Comparison of ENCODE assay signal across 25 mouse cellular contexts in genomic region chr7:143033581-143033980, GRCm38 (mm10). TPM values are rescaled to one million over a fixed set of nuclear protein-coding genes. Genes with fewer than 3 reads are reported as not detected.
DNase-seq lines count a peak whose midpoint lies in the region; ATAC-seq lines count a peak whose summit lies in the region.
"Had no signal": no experiment of that assay in that cellular context is flagged by ENCODE, and none has a peak within 500 bp of the region (broad histone marks: within the 10 kb centered on the region; RNA-seq: fewer than 3 reads in every experiment).

No protein-coding gene starts in this region.

- H3K9ac ChIP-seq in heart, embryonic 12.5 days = no peak overlapping the region
- H3K9ac ChIP-seq: forebrain, postnatal 0 days; hindbrain, embryonic 13.5 days; limb, embryonic 13.5 days; liver, embryonic 13.5 days; lung, embryonic 15.5 days; midbrain, embryonic 15.5 days; neural tube, embryonic 15.5 days had no signal

- WGBS in heart, embryonic 12.5 days = 72% methylated on average over 4 of the region's 4 CpGs

- no peak overlapping the region for H3K4me2 ChIP-seq in heart, embryonic 12.5 days
- H3K4me2 ChIP-seq: hindbrain, embryonic 13.5 days; limb, embryonic 13.5 days; liver, embryonic 13.5 days; lung, embryonic 15.5 days; midbrain, embryonic 15.5 days; neural tube, embryonic 15.5 days had no signal

- peak; percentile 27 to 70 for DNase-seq in adrenal gland, adult (ENCODE audit: inconsistent age in 2 of 2, low spot score in 1 of 2)
- DNase-seq in adrenal gland, postnatal 4 days (ENCODE audit: low spot score in 2 of 2) = no peak
- DNase-seq in cerebellum, postnatal 25 days = peak; percentile 63 to 77
- peak; percentile 57 for DNase-seq in heart, postnatal 4 days
- DNase-seq in lung, postnatal 14 days = peak; percentile 65
- no peak for DNase-seq in lung, postnatal 25 days (ENCODE audit: low spot score)
- DNase-seq: cerebellum, adult 11-12 months; embryo, embryonic 11 days; forebrain, postnatal 0 days; kidney, adult 8-10 months; liver, embryonic 13.5 days; right cerebral cortex, postnatal 14 days; spleen, adult 18-20 months; thymus, postnatal 25 days had no signal

- no peak for ATAC-seq in cerebellum, adult (ENCODE audit: insufficient number of reproducible peaks, low FRiP score, low TSS enrichment)
- no peak for ATAC-seq in heart, embryonic 12.5 days (ENCODE audit: insufficient number of reproducible peaks, low FRiP score)
- ATAC-seq: CD4-positive, CD25-positive, alpha-beta regulatory T cell, adult 4 months; forebrain, postnatal 0 days; inflammation-experienced regulatory T-cells, adult 6 months; midbrain, embryonic 15.5 days; Patski had no signal

- no peak overlapping the region for H3K27ac ChIP-seq in heart, embryonic 12.5 days (ENCODE audit: poor library complexity, severe bottlenecking)
- H3K27ac ChIP-seq: hindbrain, embryonic 13.5 days; limb, embryonic 13.5 days; liver, embryonic 13.5 days; lung, embryonic 15.5 days; midbrain, embryonic 15.5 days; neural tube, embryonic 15.5 days had no signal

- 0 out of 2 replicates have a peak, but pooled peaks cover 5% of the 10 kb centered on the region for H3K36me3 ChIP-seq in heart, embryonic 12.5 days
- H3K36me3 ChIP-seq: liver, embryonic 13.5 days; lung, embryonic 15.5 days; midbrain, embryonic 15.5 days had no signal

- peaks cover 4% of the 10 kb centered on the region for H3K4me1 ChIP-seq in heart, embryonic 12.5 days (replicated peaks)
- H3K4me1 ChIP-seq: hindbrain, embryonic 13.5 days; limb, embryonic 13.5 days; liver, embryonic 13.5 days; lung, embryonic 15.5 days; midbrain, embryonic 15.5 days; neural tube, embryonic 15.5 days had no signal

- H3K9me3 ChIP-seq in heart, embryonic 12.5 days (replicated peaks) = no peaks in the 10 kb centered on the region
- H3K9me3 ChIP-seq: hindbrain, embryonic 13.5 days; limb, embryonic 13.5 days; liver, embryonic 13.5 days; lung, embryonic 15.5 days; midbrain, embryonic 15.5 days; neural tube, embryonic 15.5 days had no signal

- no peaks in the 10 kb centered on the region for H3K27me3 ChIP-seq in heart, embryonic 12.5 days (replicated peaks)
- H3K27me3 ChIP-seq: hindbrain, embryonic 13.5 days; limb, embryonic 13.5 days; liver, embryonic 13.5 days; lung, embryonic 15.5 days; midbrain, embryonic 15.5 days; neural tube, embryonic 15.5 days; Patski had no signal

- H3K4me3 ChIP-seq in heart, embryonic 12.5 days = no peak overlapping the region
- H3K4me3 ChIP-seq: hindbrain, embryonic 13.5 days; limb, embryonic 13.5 days; liver, embryonic 13.5 days; lung, embryonic 15.5 days; megakaryocyte, embryonic 14.5 days; midbrain, embryonic 15.5 days; neural tube, embryonic 15.5 days had no signal

RNA-seq across cellular contexts. Expression of gene Cd81, which starts 19.0 kb away (rescaled TPM):
- 100 to 1,000 TPM; 659 to 670 TPM for total RNA-seq in adrenal gland, postnatal 4 days (2021)
- 100 to 1,000 TPM; 600 to 620 TPM for total RNA-seq in heart, postnatal 4 days (2021)
- polyA plus RNA-seq in heart, embryonic 12.5 days (2016; fragmentation: Nextera tagmentation; extraction: Ambion mirVana) = 701 and 712 TPM in 2 replicates

RNA-seq across cellular contexts. Expression of gene Tspan32, which starts 28.7 kb away (rescaled TPM):
- 1 to 10 TPM; 1.5 to 2.6 TPM for total RNA-seq in adrenal gland, postnatal 4 days (2021)
- total RNA-seq in heart, postnatal 4 days (2021) = under 1 TPM; 0.45 to 0.64 TPM
- 7.0 and 7.7 TPM in 2 replicates for polyA plus RNA-seq in heart, embryonic 12.5 days (2016; fragmentation: Nextera tagmentation; extraction: Ambion mirVana)

RNA-seq across cellular contexts. Expression of gene Tssc4, which starts 35.5 kb away (rescaled TPM):
- total RNA-seq in adrenal gland, postnatal 4 days (2021) = 10 to 100 TPM; 40.1 to 42.4 TPM
- total RNA-seq in heart, postnatal 4 days (2021) = 10 to 100 TPM; 32.6 to 33.9 TPM
- polyA plus RNA-seq in heart, embryonic 12.5 days (2016; fragmentation: Nextera tagmentation; extraction: Ambion mirVana) = 57.1 and 61.7 TPM in 2 replicates

Comparison
In these comparisons a context has a peak if more than half of its experiments do, and no peak if none do; other contexts are left out.
1. DNase-seq: peak in adrenal gland, adult (2 of 2), cerebellum, postnatal 25 days (2 of 2), heart, postnatal 4 days (single experiment) and lung, postnatal 14 days (single experiment); none in adrenal gland, postnatal 4 days (0 of 2) and lung, postnatal 25 days (single experiment).